Mouse (Mus musculus) gastrocnemius, postnatal 4 days (tissue): ENCODE measurements around the gene Lhfpl2. TPM values are rescaled to one million over a fixed set of nuclear protein-coding genes. Genes with fewer than 3 reads are reported as not detected.
A peak's percentile ranks its signal among the peaks of the same experiment; 100 is the strongest.

Source experiments
- DNase-seq, 2 experiments: peaks; one replicate each; pipeline ENCODE4 v3.0.0; 2021 to 2022; ENCODE audit warnings: low spot score in 2 of 2, mixed read lengths in 2 of 2
- total RNA-seq, 2 experiments: library from RNA; stranded (reverse); gene quantifications; 2 replicates each; pipeline ENCODE4 v1.2.3; 2021

Gene Lhfpl2
- total RNA-seq, 2 experiments from 2014 or later: 80.6 to 93.8 TPM

- DNase-seq: peak in 1 of 2 experiments; percentile 75
Observed at GRCm38 (mm10) chr13:94135180-94135579, 77.6 kb downstream of the Lhfpl2 start.

- no peak for DNase-seq
Observed at GRCm38 (mm10) chr13:94139713-94140445, 82.3 kb downstream of the Lhfpl2 start.

GRCm38 (mm10) chr13:94140446-94140845 is 82.8 kb downstream of the Lhfpl2 start:
- DNase-seq: no peak

DNA sequence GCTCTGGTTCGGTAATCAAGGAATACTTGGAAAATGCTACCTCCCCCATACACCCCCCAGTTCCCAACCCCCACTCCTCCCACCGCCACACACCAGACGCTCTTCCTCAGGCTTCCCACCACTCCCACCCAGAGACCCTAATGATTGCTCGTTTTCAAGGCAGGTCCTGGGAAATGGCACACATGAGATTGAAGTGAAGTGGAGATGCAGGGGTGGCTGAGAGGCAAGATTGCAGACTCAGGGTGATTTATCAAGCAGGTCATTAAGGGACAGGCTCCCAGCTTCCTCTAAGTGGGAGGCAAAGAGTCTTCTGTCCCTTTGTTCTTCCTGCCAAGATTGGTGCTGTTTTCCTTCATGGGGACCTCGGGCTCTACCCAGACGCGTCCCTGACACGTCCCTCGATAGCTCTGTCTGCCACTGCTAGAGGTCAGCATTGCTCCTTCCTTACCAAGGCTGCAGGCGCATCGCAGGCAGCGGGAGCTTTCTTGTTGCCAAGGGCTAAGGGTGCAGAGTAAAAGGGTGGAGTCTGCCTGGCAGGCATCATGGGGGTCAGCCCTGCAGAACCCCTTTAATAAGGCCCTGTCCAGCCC is 85.6 kb downstream of the Lhfpl2 start:
- DNase-seq: peak in 1 of 2 experiments; percentile 42

DNA sequence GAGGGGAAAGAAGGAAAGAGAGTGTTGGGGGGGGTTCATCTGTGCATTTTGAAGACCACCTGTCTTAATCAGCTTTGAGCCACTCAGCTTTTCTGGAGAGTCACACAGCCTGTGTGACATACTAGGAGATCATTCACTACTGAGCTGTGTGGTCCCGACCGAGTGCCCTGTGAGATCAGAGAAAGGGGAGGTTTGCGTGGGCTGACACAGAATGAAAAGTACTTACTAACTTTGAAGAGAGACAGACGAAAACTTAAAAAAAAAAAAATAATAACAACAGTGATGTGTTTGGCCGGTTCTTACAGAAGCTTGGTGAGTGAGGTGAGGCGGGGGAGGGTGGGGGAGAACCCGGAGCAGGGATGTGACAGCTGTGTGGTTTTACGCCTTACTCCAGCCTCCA is 86.9 kb downstream of the Lhfpl2 start:
- no peak for DNase-seq

- no peak for DNase-seq
Observed at GRCm38 (mm10) chr13:94147257-94147656, 89.7 kb downstream of the Lhfpl2 start.

DNA sequence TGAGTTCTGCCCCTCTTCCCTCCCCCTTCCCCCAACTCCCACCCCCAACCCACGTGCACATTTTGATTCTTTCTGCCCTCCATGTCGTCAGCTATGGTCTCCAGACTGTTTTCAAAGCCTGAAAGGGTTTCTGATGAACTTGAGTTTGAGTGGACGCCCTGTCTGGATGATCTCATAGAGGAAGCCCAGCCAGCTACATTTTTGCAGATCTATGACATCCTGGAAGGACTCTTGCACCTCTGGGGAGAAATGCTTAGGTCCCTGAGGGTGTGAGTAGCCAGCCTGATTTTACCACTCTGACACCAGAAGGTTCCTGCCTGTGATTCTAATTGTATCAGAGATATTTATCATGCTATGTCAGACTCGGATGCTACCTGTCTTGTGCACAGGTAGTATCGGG is 91.4 kb downstream of the Lhfpl2 start:
- no peak for DNase-seq

DNA sequence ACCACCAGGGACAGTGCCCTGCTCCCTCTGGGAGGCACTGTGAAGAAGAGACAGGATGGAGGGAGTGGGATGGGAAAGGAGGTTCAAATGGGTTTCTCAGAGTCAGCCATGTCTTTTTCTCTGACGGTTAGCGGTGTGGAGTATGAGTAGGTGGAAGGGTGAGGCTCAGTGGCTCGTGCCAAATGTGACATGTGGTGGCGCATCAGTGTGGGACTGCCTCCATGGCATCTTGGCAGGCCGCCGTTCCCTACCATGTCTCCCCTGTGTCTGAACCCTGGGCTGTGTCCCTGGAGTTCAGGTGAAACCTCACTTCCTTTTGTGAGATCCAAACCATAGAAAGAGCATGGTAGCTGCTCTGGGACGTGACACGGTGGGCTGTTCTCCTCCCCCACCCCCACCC is 92.2 kb downstream of the Lhfpl2 start:
- DNase-seq: no peak

- DNase-seq: no peak
Observed at GRCm38 (mm10) chr13:94151308-94151707, 93.7 kb downstream of the Lhfpl2 start.

GRCm38 (mm10) chr13:94152836-94153235 is 95.2 kb downstream of the Lhfpl2 start:
- DNase-seq: no peak

DNA sequence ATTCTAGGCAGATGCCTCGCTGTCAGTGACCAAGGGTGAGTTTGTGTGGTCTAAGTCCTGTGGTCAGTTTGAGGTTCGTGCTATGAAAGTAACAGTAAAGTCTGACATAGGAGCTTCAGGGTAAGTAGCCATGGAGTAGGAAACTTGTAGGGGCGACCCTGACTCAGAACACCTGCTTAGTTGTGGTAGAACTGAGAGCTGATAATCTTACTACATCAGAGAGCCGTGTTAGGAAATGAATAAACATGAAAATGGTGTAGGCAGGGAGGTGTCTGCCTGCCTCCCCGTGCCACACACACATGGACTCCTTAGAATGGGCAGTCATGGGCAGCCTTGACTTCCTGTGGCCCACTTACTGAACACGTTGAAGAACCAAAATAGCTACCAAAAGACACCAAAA is 96.1 kb downstream of the Lhfpl2 start:
- DNase-seq: no peak

DNA sequence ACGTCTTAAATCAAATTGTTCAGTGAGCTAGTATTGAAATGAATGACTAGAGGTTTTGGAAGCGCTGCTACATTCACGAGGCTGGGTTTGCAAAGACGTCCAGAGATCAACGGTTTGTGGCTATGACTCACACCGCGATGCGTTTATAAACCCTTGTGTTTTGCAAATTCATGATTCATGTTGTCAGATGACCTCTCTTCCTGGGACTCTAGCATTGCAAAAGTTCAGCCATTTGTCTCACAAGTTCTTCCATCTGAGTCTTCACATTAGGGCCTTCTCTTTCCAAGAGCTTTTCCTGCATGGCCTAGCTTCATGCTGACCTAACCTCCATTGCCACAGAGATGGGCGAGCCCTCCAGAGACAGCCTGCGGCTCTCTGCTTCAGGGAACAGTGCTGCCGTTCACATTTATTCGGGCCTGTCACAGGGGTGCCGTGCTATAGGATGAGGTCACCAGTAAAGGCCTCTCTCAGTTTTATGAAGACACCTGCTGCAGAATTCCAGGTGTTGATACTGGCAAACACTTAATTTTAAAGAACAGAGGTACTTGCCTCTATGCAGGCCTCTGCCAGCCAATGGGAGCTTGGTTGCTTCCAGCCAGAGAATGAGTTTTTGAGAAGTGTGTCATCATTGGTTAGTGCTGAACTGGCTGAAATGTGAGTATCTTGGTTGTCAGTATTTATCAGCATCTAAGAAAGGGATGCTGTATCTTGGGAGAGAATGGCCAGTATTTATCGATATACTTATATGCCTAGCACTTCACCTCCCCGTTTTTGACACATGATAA is 97.1 kb downstream of the Lhfpl2 start:
- DNase-seq: no peak

DNA sequence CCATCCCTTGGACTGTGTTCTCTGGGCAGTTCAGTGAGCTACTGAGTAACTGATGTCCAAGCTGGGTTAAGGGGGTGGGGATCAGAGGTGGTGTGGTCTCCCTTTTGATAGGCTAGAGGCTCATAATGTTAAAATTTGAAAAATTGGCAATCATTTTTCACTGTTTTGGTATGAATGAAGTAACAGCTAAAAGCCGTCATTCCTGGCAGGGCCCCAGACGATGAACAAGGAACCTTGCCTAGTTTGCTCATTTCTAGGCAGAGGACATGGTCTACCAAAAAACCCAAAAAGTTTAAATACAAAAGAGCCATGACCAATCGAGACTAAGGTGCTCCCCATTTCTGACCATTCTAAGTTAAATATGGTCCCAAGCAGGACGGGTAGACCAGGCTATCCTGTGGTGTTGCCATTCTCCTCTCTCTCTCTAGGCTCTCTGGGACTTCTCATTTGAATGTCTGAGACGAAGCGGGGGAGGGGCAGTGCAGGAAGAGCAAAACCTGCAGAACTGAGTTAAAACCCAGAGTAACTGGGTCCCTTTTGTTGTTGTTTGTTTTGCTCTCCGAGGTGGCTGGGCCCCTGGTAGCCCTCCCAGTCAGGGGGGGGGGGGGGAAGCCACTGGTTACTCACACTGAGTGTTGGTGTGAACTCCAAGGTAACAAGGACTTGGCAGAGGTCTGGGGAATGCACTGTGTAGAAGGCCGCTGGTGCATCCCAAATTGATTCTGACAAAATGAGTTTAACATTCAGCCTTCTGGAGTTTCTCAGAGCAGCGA is 98.2 kb downstream of the Lhfpl2 start:
- DNase-seq: peak in 1 of 2 experiments; percentile 58

DNA sequence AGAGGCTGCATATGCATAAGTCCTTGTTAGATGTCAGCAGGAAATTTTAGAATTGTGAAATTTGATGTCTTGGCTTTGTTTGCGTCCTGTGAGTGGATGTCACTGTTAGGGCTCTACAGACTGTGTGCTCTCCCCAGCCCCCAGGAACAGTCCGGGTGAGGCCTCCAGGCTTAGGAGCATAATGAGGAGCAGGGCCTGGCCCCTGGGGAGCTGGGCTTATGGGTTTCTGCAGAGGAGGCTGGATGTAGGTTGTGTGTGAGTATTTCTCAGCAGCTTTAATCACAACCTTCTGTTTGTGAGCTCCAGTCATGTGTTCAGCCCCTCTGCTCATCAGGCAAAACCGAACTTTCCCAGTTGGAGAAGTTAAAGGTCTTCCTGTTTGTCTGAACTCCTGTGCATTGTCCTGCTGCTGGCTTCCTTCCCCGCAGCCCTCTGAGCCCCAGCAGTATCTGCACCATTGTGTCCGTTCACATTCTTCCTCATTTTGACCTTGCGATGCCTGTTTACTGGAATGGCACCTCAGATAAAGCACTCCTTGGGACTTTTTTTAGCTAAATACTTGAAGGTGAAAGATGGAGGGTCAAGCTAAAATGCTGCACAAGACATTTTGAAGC is 101.4 kb downstream of the Lhfpl2 start:
- no peak for DNase-seq

DNA sequence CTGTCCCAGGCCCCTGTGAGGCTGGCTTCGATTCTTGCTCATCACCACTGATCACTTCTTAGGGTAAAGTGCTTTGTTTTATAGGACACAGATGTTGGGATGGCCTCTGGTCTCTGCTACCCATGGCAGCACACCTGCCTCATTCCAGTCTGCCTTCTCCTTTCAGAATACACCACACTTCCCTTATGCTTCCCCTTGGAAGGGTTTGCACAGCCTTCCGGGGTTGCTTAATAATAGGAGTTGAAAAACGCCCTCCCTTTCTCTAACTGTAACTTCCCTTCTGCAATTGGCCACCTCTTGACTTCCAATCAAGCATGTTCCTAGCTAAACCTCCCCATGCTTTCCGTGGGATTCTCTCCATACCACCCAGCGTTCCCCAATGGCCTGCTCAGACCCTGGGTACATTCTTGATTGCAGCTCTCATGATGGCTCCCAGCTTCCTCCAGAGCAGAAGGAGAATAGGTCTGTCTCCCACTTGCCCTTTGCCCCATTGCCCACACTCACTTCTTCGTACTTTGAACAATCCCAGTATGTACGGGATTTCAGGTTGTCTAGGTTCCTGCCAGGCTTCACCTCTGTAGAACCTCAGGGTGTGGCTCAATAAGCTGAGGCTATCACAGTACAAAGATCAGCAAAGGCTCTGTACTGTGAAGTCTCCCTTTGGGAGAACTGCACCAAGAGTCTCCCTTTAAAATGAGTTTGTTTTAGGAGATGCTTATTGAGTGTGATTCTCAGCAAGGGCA is 102.1 kb downstream of the Lhfpl2 start:
- DNase-seq: no peak

GRCm38 (mm10) chr13:94164501-94164900 is 106.9 kb downstream of the Lhfpl2 start:
- DNase-seq: no peak

GRCm38 (mm10) chr13:94168319-94168718 is 110.7 kb downstream of the Lhfpl2 start:
- no peak for DNase-seq

GRCm38 (mm10) chr13:94169325-94169916 is 111.8 kb downstream of the Lhfpl2 start:
- DNase-seq: no peak

DNA sequence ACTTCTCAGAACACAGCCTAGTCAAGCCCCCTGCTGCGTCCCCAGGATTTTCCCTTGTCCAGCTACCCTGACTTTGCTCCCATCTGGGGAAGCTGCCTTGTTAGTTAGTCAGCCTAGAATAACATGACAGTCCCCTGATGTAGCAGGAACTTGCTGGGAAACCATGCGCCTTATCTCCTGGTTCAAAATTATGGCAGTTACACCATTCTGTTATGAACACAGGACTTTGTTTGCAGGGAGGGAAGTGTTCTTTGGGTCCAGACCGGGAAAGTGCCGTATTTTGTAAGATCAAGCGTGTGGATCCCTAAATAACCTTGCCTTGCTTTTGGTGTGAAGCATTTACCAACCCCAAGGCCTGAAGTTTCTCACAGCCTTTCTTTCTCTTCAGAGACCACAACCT is 114.0 kb downstream of the Lhfpl2 start:
- DNase-seq: no peak
